Mouse (Mus musculus) ES-Bruce4 (cell line): Measurements from ENCODE around the gene Crtc3.

Source experiments
- CTCF ChIP-seq: IDR thresholded peaks from one replicate; pipeline ENCODE4 v1.8.1; 2011; ENCODE audit warnings: low read depth, low read length
- EP300 ChIP-seq: IDR thresholded peaks from 2 replicates; pipeline ENCODE4 v1.6.1; 2011; ENCODE audit warnings: low read depth, low read length; ENCODE audit not compliant: insufficient read depth
- POLR2A ChIP-seq: IDR thresholded peaks from one replicate; pipeline ENCODE4 v1.8.1; 2011; ENCODE audit warnings: low read length; ENCODE audit not compliant: insufficient read depth

- TF ChIP-seq EP300 (no peak), POLR2A (no peak), CTCF (no peak)
These were observed 83.1 kb downstream of the Crtc3 start for GRCm38 (mm10) chr7:80605557-80605930.
